Mouse (Mus musculus) MEL-GATA-1-ER (cell line): ENCODE data around the gene Rbms3.

Source experiments
- DNase-seq: peaks from one replicate; pipeline ENCODE4 v3.0.0-alpha.2; 2012; ENCODE audit warnings: low read depth; ENCODE audit errors: extremely low read depth

Gene Rbms3

DNA sequence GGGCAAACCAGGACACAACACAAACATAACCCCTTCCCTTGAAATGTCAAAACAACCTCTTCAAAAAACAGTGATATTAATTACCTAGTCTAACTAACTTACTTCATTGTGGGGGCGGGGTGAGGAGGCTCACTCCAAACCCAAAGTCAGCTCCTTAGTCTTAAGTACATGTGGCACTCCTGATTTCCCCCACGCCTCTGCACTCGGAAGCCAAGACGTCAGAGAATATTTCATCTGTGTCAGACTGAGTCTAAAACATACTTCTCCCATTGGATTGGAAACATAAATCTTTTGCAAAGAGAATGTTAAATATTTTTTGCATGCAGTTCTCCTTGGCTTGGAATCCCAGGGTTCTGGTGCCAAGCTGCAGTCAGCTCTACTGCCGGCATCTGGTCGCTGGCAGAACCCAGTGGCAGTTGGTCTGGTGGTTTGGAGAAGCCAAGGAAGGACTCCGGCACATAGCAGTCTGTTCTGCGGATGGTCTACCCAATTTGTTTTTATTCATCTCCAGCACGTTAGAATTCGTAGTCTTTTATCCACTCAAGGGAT lies 512.5 kb downstream of the Rbms3 start:
- DNase-seq = no peak

- DNase-seq = no peak
These were observed 514.1 kb downstream of the Rbms3 start for GRCm38 (mm10) chr9:117115609-117116008.

GRCm38 (mm10) chr9:117113592-117113991 lies 516.1 kb downstream of the Rbms3 start:
- DNase-seq = no peak

GRCm38 (mm10) chr9:117107926-117108325 lies 521.8 kb downstream of the Rbms3 start:
- no peak for DNase-seq

DNA sequence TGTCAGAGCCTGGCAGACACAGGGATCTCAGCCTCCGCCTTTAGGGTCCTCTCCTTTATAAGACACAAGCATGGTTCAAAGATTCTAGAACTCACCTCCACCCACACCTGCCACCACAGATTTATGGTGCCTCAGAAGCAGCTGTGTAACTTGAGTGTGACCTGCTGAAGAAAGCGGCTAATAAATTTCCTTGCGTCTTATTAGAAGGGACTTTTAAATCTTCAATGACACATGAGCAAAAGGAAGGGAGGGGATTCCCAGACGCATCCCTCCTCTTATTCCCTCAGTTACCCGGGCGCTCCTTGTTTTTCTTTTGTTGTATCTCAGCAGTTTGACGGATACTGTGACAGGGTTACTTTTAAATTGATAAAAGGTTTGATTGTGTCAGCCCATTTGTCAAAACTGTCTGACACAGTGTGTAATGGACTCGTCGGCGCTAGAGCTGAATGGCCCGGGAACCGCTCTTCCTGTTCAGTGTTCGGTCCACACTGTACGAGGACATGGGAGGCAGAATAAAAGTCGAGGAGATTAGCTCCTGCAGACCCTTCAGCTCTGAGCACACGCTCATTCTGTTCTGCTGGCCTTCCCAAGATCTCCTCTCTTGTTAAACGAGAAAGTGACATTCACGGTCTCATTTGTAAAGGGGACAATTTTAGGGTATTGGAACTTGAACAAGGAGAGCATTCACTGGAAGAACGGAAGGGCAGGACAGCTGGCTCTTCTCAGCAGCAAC lies 527.3 kb downstream of the Rbms3 start:
- no peak for DNase-seq

- no peak for DNase-seq
These were observed 529.5 kb downstream of the Rbms3 start for GRCm38 (mm10) chr9:117100181-117100580.

- DNase-seq = no peak
These were observed 536.2 kb downstream of the Rbms3 start for GRCm38 (mm10) chr9:117093551-117093950.

GRCm38 (mm10) chr9:117092177-117092555 lies 537.5 kb downstream of the Rbms3 start:
- DNase-seq = no peak

- DNase-seq = no peak
These were observed 538.2 kb downstream of the Rbms3 start for GRCm38 (mm10) chr9:117091253-117092176.

DNA sequence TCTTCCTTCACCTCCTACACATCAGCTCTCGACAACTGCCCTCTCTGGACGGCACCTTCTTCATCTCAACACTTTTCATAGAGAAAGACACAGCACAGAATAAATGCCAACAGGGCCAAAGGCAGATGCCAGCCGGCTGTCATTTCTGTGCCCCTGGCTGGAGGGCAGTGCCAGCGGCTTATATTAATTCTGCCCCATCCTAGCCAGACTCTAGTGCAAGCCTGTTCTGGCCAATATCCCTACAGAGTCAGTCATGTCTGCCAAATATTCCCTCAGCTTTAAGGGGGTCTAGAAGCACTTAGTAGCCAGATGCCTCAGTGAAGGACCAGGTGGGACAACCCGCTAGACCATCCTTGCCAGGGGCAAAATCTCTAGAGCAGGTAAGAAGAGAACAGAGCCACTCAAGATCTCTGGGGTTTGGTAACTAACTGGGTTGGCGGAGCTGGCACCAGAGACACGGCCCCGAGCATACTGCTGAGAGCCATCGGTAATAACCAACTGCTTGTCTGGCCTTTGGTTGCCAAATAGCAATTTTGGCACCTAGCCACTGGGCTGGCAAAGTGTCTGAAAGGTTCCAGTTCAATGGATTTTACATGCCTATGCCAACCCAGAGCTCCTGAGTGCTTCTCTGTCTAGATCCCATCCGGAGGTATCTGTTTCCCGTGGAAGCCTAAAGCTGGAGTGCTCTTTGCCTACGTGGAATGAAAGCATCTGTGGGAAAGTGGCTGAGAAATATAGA lies 540.1 kb downstream of the Rbms3 start:
- no peak for DNase-seq

- DNase-seq = no peak
These were observed 541.4 kb downstream of the Rbms3 start for GRCm38 (mm10) chr9:117088309-117088708.

- no peak for DNase-seq
These were observed 544.0 kb downstream of the Rbms3 start for GRCm38 (mm10) chr9:117085706-117086105.

DNA sequence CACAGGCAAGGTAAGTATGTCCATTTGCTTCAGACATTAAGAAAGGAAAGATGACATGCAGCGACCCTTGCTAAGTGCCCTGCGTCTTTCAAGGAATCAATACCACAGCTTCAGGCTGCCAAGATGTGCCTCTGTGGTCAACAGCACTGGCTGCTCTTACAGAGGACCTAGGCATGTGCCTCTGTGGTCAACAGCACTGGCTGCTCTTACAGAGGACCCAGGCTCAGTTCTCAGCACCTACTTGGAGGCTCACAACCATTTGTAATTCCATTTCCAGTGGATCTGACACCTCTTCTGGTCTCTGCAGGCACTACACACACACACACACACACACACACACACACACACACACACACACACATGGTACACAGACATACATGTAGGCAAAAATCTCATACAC lies 545.2 kb downstream of the Rbms3 start:
- DNase-seq = no peak

DNA sequence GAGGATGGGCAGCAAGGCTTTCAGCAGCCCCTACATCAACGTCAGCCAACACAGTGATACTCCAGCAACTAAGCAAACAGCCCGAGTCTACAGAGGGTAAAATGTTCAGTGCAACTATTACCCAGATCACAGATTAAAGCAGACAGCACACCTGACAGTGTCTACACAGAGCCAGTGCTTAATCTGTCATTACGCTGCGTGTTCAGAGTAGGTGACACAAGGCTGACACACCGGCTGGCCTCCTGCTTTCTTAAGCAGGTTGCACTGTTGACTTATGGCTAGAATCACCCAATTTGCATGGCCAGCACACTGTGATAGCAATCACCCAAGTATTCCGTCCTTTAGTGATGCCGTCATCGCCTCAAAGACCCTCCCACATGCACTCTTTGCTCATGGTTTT lies 550.2 kb downstream of the Rbms3 start:
- DNase-seq = no peak

GRCm38 (mm10) chr9:117077548-117077947 lies 552.2 kb downstream of the Rbms3 start:
- DNase-seq = no peak

- no peak for DNase-seq
These were observed 552.9 kb downstream of the Rbms3 start for GRCm38 (mm10) chr9:117076785-117077184.

DNA sequence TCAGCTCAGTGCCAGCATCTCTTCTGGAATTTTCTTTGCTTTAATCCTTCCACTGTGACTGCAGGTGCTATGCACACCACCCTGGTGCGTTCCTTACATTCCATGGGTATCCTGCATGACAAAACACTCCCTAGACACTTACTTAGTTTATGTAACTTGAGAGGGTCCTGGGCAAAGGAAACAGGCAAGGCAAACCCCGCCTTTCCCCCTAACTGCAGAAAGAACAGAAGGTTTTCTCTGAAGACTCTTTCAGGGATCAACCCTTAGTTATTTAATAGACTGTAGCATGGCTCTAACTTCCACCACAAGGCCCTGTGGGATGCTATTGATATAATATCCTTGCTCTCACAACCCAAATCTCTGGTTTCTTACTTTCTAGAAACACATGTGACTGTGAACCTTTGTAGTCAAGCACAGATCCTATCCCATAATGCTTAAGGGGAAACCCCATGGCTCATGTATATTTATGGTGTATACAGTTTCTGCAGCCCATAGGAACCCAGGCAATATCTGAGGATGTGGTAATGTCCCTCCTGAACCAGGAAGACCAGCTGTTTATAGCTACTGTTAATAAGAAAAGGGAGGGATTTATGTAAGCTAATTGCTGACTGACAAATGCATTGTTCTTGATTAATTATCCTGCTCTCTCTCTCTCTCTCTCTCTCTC lies 557.1 kb downstream of the Rbms3 start:
- no peak for DNase-seq

GRCm38 (mm10) chr9:117070616-117071015 lies 559.1 kb downstream of the Rbms3 start:
- no peak for DNase-seq

DNA sequence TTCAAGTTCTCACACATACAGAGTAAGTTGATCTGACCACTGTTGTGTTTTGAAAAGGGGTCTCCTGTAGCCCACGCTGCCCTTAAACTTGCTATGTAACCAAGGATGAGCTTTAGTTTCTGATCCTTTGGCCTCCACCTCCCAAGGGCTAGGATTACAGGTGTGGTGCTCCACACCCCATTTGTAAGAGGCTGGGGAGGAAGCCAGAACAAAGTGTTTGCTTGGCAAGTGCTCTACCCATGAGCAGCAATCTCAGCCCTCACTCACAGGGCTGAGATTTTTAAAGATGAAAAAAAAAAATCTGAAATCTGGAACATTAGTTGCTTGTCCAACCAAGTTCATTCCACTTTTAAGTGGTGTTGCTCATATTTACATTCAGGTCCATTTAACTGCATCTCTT lies 560.5 kb downstream of the Rbms3 start:
- DNase-seq = no peak

DNA sequence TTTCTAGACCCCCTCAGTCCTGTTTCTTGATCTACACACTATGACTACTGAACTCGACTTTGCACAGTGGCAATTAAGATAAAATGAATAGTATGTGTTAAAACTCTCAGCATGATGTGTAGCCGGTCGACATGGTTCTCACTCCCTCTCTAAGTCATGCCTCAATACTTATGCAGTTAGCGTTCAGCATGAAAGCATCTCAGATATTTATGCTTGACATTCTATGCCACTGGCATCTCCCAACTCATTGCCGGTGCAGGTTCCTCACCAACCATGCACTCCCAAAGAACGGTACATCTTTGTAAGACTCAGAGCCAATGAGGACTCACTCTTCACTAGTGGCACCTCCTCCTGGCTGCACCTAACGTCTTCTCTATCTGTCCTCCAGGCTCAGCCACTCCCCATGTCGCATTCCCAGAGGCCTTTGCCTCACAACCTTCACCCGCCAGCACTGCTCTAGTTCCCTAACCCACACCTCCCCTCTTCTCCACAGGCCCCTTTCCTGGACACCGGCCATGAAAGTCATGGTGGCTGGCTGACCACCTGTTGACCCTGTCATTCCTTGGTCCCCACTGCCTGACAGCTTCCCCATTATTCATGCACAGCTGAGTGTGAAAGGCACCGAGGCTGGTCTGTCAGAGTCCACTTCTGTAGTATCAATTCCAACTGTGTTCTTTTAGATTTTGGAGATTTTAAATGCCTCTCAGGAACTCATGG lies 561.9 kb downstream of the Rbms3 start:
- no peak for DNase-seq
